Mouse (Mus musculus): ENCODE data around the gene Gnpat. TPM values are rescaled to one million over a fixed set of nuclear protein-coding genes. Genes with fewer than 3 reads are reported as not detected.
"Not testable (repeated sequence)": the region's sequence is repeated elsewhere in the genome, so short reads cannot be mapped to it uniquely, and the experiment has no call there.

The Gnpat gene
- polyA plus RNA-seq, 1 experiment from 2014 or later, result 107 TPM

- Histone ChIP-seq H3K4me3 (ENCODE audit: low read depth, low read length) (no peak overlapping the region), H3K27me3 (replicated peaks; ENCODE audit: control insufficient read depth, insufficient read depth, low read length) (no peaks in the 10 kb centered on the region), H3K4me1 (replicated peaks; ENCODE audit: control insufficient read depth, insufficient read depth, low read length) (no peaks in the 10 kb centered on the region), H3K27ac (ENCODE audit: low read depth, low read length) (no peak overlapping the region), H3K4me2 (no peak overlapping the region), H3K9ac (ENCODE audit: low read depth, low read length) (no peak overlapping the region), H3K36me3 (ENCODE audit: control insufficient read depth, insufficient read depth, low read length) (peaks cover 16% of the 10 kb centered on the region), H3K9me3 (ENCODE audit: control insufficient read depth, low read length) (no peaks in the 10 kb centered on the region)
- DNase-seq (ENCODE audit: low spot score) (no peak), ATAC-seq (replicated peaks; ENCODE audit: low FRiP score) (no peak)
- WGBS, result 73% methylated on average over 2 of the region's 2 CpGs
Observed at GRCm38 (mm10) chr8:124836907-124837306, 25.9 kb upstream of the Gnpat start.

- Histone ChIP-seq H3K36me3 (ENCODE audit: control insufficient read depth, insufficient read depth, low read length) (peaks cover 16% of the 10 kb centered on the region), H3K4me2 (no peak overlapping the region), H3K27ac (ENCODE audit: low read depth, low read length) (no peak overlapping the region), H3K4me3 (ENCODE audit: low read depth, low read length) (no peak overlapping the region), H3K27me3 (replicated peaks; ENCODE audit: control insufficient read depth, insufficient read depth, low read length) (no peaks in the 10 kb centered on the region), H3K9ac (ENCODE audit: low read depth, low read length) (no peak overlapping the region), H3K9me3 (ENCODE audit: control insufficient read depth, low read length) (no peaks in the 10 kb centered on the region), H3K4me1 (replicated peaks; ENCODE audit: control insufficient read depth, insufficient read depth, low read length) (no peaks in the 10 kb centered on the region)
- DNase-seq (ENCODE audit: low spot score) (no peak), ATAC-seq (replicated peaks; ENCODE audit: low FRiP score) (no peak)
- 71% methylated on average over 2 of the region's 2 CpGs for WGBS
Observed at GRCm38 (mm10) chr8:124837956-124838355, 24.9 kb upstream of the Gnpat start.

- H3K9me3 ChIP-seq (ENCODE audit: control insufficient read depth, low read length), result no peaks in the 10 kb centered on the region
- no peak overlapping the region for H3K4me2 ChIP-seq
- H3K27me3 ChIP-seq (replicated peaks; ENCODE audit: control insufficient read depth, insufficient read depth, low read length), result no peaks in the 10 kb centered on the region
- H3K4me3 ChIP-seq (ENCODE audit: low read depth, low read length), result no peak overlapping the region
- no peak overlapping the region for H3K27ac ChIP-seq (ENCODE audit: low read depth, low read length)
- H3K4me1 ChIP-seq (replicated peaks; ENCODE audit: control insufficient read depth, insufficient read depth, low read length), result no peaks in the 10 kb centered on the region
- DNase-seq (ENCODE audit: low spot score), result no peak
- 87% methylated on average over 10 of the region's 10 CpGs for WGBS
- H3K9ac ChIP-seq (ENCODE audit: low read depth, low read length), result no peak overlapping the region
- peaks cover 20% of the 10 kb centered on the region for H3K36me3 ChIP-seq (ENCODE audit: control insufficient read depth, insufficient read depth, low read length)
- ATAC-seq (replicated peaks; ENCODE audit: low FRiP score), result no peak
Observed at GRCm38 (mm10) chr8:124839371-124839770, 23.5 kb upstream of the Gnpat start.

GRCm38 (mm10) chr8:124840900-124841299 is 21.9 kb upstream of the Gnpat start:
- no peaks in the 10 kb centered on the region; the same call in 1 of the 2 replicates for H3K4me1 ChIP-seq (replicated peaks; ENCODE audit: control insufficient read depth, insufficient read depth, low read length)
- DNase-seq (ENCODE audit: low spot score) (no peak), ATAC-seq (replicated peaks; ENCODE audit: low FRiP score) (no peak)
- H3K36me3 ChIP-seq (ENCODE audit: control insufficient read depth, insufficient read depth, low read length), result peaks cover 24% of the 10 kb centered on the region
- no peak overlapping the region for H3K9ac ChIP-seq (ENCODE audit: low read depth, low read length)
- H3K4me3 ChIP-seq (ENCODE audit: low read depth, low read length), result no peak overlapping the region
- no peaks in the 10 kb centered on the region for H3K9me3 ChIP-seq (ENCODE audit: control insufficient read depth, low read length)
- WGBS, result 90% methylated on average over 7 of the region's 7 CpGs
- H3K27ac ChIP-seq (ENCODE audit: low read depth, low read length), result no peak overlapping the region
- no peak overlapping the region for H3K4me2 ChIP-seq
- no peaks in the 10 kb centered on the region for H3K27me3 ChIP-seq (replicated peaks; ENCODE audit: control insufficient read depth, insufficient read depth, low read length)

GRCm38 (mm10) chr8:124841775-124842174 is 21.1 kb upstream of the Gnpat start:
- ATAC-seq (replicated peaks; ENCODE audit: low FRiP score) (no peak), DNase-seq (ENCODE audit: low spot score) (no peak)
- no peaks in the 10 kb centered on the region for H3K27me3 ChIP-seq (replicated peaks; ENCODE audit: control insufficient read depth, insufficient read depth, low read length)
- H3K4me3 ChIP-seq (ENCODE audit: low read depth, low read length), result no peak overlapping the region
- WGBS, result 86% methylated on average over 10 of the region's 10 CpGs
- H3K4me2 ChIP-seq, result no peak overlapping the region
- peaks cover 24% of the 10 kb centered on the region for H3K36me3 ChIP-seq (ENCODE audit: control insufficient read depth, insufficient read depth, low read length)
- no peaks in the 10 kb centered on the region for H3K9me3 ChIP-seq (ENCODE audit: control insufficient read depth, low read length)
- no peak overlapping the region for H3K27ac ChIP-seq (ENCODE audit: low read depth, low read length)
- no peaks in the 10 kb centered on the region; the same call in 1 of the 2 replicates for H3K4me1 ChIP-seq (replicated peaks; ENCODE audit: control insufficient read depth, insufficient read depth, low read length)
- no peak overlapping the region for H3K9ac ChIP-seq (ENCODE audit: low read depth, low read length)

- not testable (repeated sequence) for H3K27me3 ChIP-seq (replicated peaks; ENCODE audit: control insufficient read depth, insufficient read depth, low read length)
- H3K36me3 ChIP-seq (ENCODE audit: control insufficient read depth, insufficient read depth, low read length), result peaks cover 24% of the 10 kb centered on the region
Observed at GRCm38 (mm10) chr8:124842929-124843328, 19.9 kb upstream of the Gnpat start.

GRCm38 (mm10) chr8:124845131-124845530 is 17.7 kb upstream of the Gnpat start:
- DNase-seq (ENCODE audit: low spot score), result no peak
- Histone ChIP-seq H3K27ac (ENCODE audit: low read depth, low read length) (no peak overlapping the region), H3K4me2 (no peak overlapping the region), H3K36me3 (ENCODE audit: control insufficient read depth, insufficient read depth, low read length) (peaks cover 9% of the 10 kb centered on the region), H3K9ac (ENCODE audit: low read depth, low read length) (no peak overlapping the region), H3K4me1 (replicated peaks; ENCODE audit: control insufficient read depth, insufficient read depth, low read length) (no peaks in the 10 kb centered on the region; the same call in 1 of the 2 replicates), H3K4me3 (ENCODE audit: low read depth, low read length) (no peak overlapping the region), H3K27me3 (replicated peaks; ENCODE audit: control insufficient read depth, insufficient read depth, low read length) (no peaks in the 10 kb centered on the region), H3K9me3 (ENCODE audit: control insufficient read depth, low read length) (no peaks in the 10 kb centered on the region)
- no peak for ATAC-seq (replicated peaks; ENCODE audit: low FRiP score)
- WGBS, result 67% methylated on average over 3 of the region's 3 CpGs

More at GRCm38 (mm10) chr8:124842929-124843328, 19.9 kb upstream of the Gnpat start:
- WGBS, result 78% methylated on average over 1 of the region's 1 CpGs
- H3K4me3 ChIP-seq (ENCODE audit: low read depth, low read length); H3K27ac ChIP-seq (ENCODE audit: low read depth, low read length); H3K4me1 ChIP-seq (replicated peaks; ENCODE audit: control insufficient read depth, insufficient read depth, low read length); H3K9me3 ChIP-seq (ENCODE audit: control insufficient read depth, low read length); ATAC-seq (replicated peaks; ENCODE audit: low FRiP score); H3K9ac ChIP-seq (ENCODE audit: low read depth, low read length); DNase-seq (ENCODE audit: low spot score); H3K4me2 ChIP-seq: not testable (repeated sequence)

GRCm38 (mm10) chr8:124845573-124845972 is 17.3 kb upstream of the Gnpat start:
- Histone ChIP-seq H3K4me1 (replicated peaks; ENCODE audit: control insufficient read depth, insufficient read depth, low read length) (no peaks in the 10 kb centered on the region; the same call in 1 of the 2 replicates), H3K27me3 (replicated peaks; ENCODE audit: control insufficient read depth, insufficient read depth, low read length) (no peaks in the 10 kb centered on the region), H3K27ac (ENCODE audit: low read depth, low read length) (no peak overlapping the region), H3K9me3 (ENCODE audit: control insufficient read depth, low read length) (no peaks in the 10 kb centered on the region), H3K36me3 (ENCODE audit: control insufficient read depth, insufficient read depth, low read length) (peaks cover 8% of the 10 kb centered on the region; the same call in 1 of the 2 replicates), H3K9ac (ENCODE audit: low read depth, low read length) (no peak overlapping the region), H3K4me3 (ENCODE audit: low read depth, low read length) (no peak overlapping the region), H3K4me2 (no peak overlapping the region)
- DNase-seq (ENCODE audit: low spot score) (no peak), ATAC-seq (replicated peaks; ENCODE audit: low FRiP score) (no peak)
- WGBS, result 78% methylated on average over 5 of the region's 5 CpGs

- WGBS, result 89% methylated on average over 1 of the region's 1 CpGs
Observed at GRCm38 (mm10) chr8:124853511-124853910, 9.3 kb upstream of the Gnpat start.

More at GRCm38 (mm10) chr8:124853511-124853910, 9.3 kb upstream of the Gnpat start:
- H3K4me2 ChIP-seq, result no peak overlapping the region
- ATAC-seq (replicated peaks; ENCODE audit: low FRiP score), result no peak
- H3K9ac ChIP-seq (ENCODE audit: low read depth, low read length), result no peak overlapping the region
- no peak overlapping the region for H3K27ac ChIP-seq (ENCODE audit: low read depth, low read length)
- DNase-seq (ENCODE audit: low spot score), result no peak
- H3K4me1 ChIP-seq (replicated peaks; ENCODE audit: control insufficient read depth, insufficient read depth, low read length), result no peaks in the 10 kb centered on the region
- peaks cover 2% of the 10 kb centered on the region; the same call in 1 of the 2 replicates for H3K9me3 ChIP-seq (ENCODE audit: control insufficient read depth, low read length)
- H3K4me3 ChIP-seq (ENCODE audit: low read depth, low read length), result no peak overlapping the region
- H3K27me3 ChIP-seq (replicated peaks; ENCODE audit: control insufficient read depth, insufficient read depth, low read length), result no peaks in the 10 kb centered on the region
- peaks cover 46% of the 10 kb centered on the region for H3K36me3 ChIP-seq (ENCODE audit: control insufficient read depth, insufficient read depth, low read length)

Data from liver, embryonic 11.5 days (tissue).